Mouse (Mus musculus) cerebellum, adult 2 months (tissue): Measurements from ENCODE around the gene Adcy1.

Experiments used
- CTCF ChIP-seq: fragments of 200-500 bp; IDR thresholded peaks from 2 replicates; pipeline ENCODE4 v1.5.1; 2011; ENCODE audit warnings: low read depth, mild to moderate bottlenecking, control low read depth, low read length, moderate library complexity, borderline replicate concordance; ENCODE audit not compliant: insufficient read depth
- POLR2A ChIP-seq: fragments of 200-500 bp; IDR thresholded peaks from 2 replicates; pipeline ENCODE4 v1.6.1; 2011; ENCODE audit warnings: low read length, control low read depth, borderline replicate concordance; ENCODE audit not compliant: insufficient read depth

- peak; percentile 94 for TF ChIP-seq CTCF
- TF ChIP-seq POLR2A, result no peak
These were observed 147.1 kb downstream of the Adcy1 start for GRCm38 (mm10) chr11:7210343-7210742.
